Mouse (Mus musculus): ENCODE measurements around the gene Gart. TPM values are rescaled to one million over a fixed set of nuclear protein-coding genes. Genes with fewer than 3 reads are reported as not detected.

The Gart gene
- polyA plus RNA-seq, 1 experiment from 2014 or later = 58.6 TPM

GRCm38 (mm10) chr16:91605156-91605555 is 41.6 kb downstream of the Gart start:
- Histone ChIP-seq H3K27me3 (replicated peaks; ENCODE audit: control insufficient read depth, insufficient read depth, low read length) (no peaks in the 10 kb centered on the region), H3K9ac (ENCODE audit: low read depth, low read length) (no peak overlapping the region), H3K4me1 (ENCODE audit: control insufficient read depth, insufficient read depth, low read depth, low read length) (no peaks in the 10 kb centered on the region), H3K4me2 (ENCODE audit: low read length) (no peak overlapping the region), H3K9me3 (ENCODE audit: control insufficient read depth, low read length) (no peaks in the 10 kb centered on the region), H3K36me3 (ENCODE audit: control insufficient read depth, insufficient read depth, low read length) (no peaks in the 10 kb centered on the region), H3K27ac (ENCODE audit: low read depth, low read length) (no peak overlapping the region), H3K4me3 (ENCODE audit: low read length) (no peak overlapping the region)
- ATAC-seq = no peak
- WGBS = 74% methylated on average over 6 of the region's 6 CpGs

- ATAC-seq = no peak
- Histone ChIP-seq H3K9me3 (ENCODE audit: control insufficient read depth, low read length) (no peaks in the 10 kb centered on the region), H3K4me3 (ENCODE audit: low read length) (no peak overlapping the region), H3K4me2 (ENCODE audit: low read length) (no peak overlapping the region), H3K27ac (ENCODE audit: low read depth, low read length) (no peak overlapping the region), H3K36me3 (ENCODE audit: control insufficient read depth, insufficient read depth, low read length) (no peaks in the 10 kb centered on the region), H3K4me1 (ENCODE audit: control insufficient read depth, insufficient read depth, low read depth, low read length) (peaks cover under 1% of the 10 kb centered on the region), H3K27me3 (replicated peaks; ENCODE audit: control insufficient read depth, insufficient read depth, low read length) (peaks cover 2% of the 10 kb centered on the region), H3K9ac (ENCODE audit: low read depth, low read length) (no peak overlapping the region)
- 74% methylated on average over 9 of the region's 9 CpGs for WGBS
Observed at GRCm38 (mm10) chr16:91601693-91602092, 45.1 kb downstream of the Gart start.

GRCm38 (mm10) chr16:91601081-91601480 is 45.7 kb downstream of the Gart start:
- H3K36me3 ChIP-seq (ENCODE audit: control insufficient read depth, insufficient read depth, low read length) = no peaks in the 10 kb centered on the region
- H3K4me1 ChIP-seq (ENCODE audit: control insufficient read depth, insufficient read depth, low read depth, low read length) = peaks cover 5% of the 10 kb centered on the region
- WGBS = 76% methylated on average over 4 of the region's 4 CpGs
- no peak overlapping the region for H3K4me3 ChIP-seq (ENCODE audit: low read length)
- no peak overlapping the region for H3K27ac ChIP-seq (ENCODE audit: low read depth, low read length)
- H3K4me2 ChIP-seq (ENCODE audit: low read length) = no peak overlapping the region
- H3K27me3 ChIP-seq (replicated peaks; ENCODE audit: control insufficient read depth, insufficient read depth, low read length) = peaks cover 2% of the 10 kb centered on the region
- H3K9ac ChIP-seq (ENCODE audit: low read depth, low read length) = no peak overlapping the region
- no peak for ATAC-seq
- no peaks in the 10 kb centered on the region for H3K9me3 ChIP-seq (ENCODE audit: control insufficient read depth, low read length)

GRCm38 (mm10) chr16:91599242-91599641 is 47.5 kb downstream of the Gart start:
- Histone ChIP-seq H3K36me3 (ENCODE audit: control insufficient read depth, insufficient read depth, low read length) (no peaks in the 10 kb centered on the region), H3K4me2 (ENCODE audit: low read length) (no peak overlapping the region), H3K27me3 (replicated peaks; ENCODE audit: control insufficient read depth, insufficient read depth, low read length) (peaks cover 2% of the 10 kb centered on the region), H3K27ac (ENCODE audit: low read depth, low read length) (no peak overlapping the region), H3K9me3 (ENCODE audit: control insufficient read depth, low read length) (no peaks in the 10 kb centered on the region), H3K9ac (ENCODE audit: low read depth, low read length) (no peak overlapping the region), H3K4me1 (ENCODE audit: control insufficient read depth, insufficient read depth, low read depth, low read length) (peaks cover 10% of the 10 kb centered on the region), H3K4me3 (ENCODE audit: low read length) (no peak overlapping the region)
- ATAC-seq = no peak

- Histone ChIP-seq H3K4me2 (ENCODE audit: low read length) (peak within 1 kb of the TSS; percentile 97), H3K9me3 (ENCODE audit: control insufficient read depth, low read length) (no peaks in the 10 kb centered on the region), H3K27ac (ENCODE audit: low read depth, low read length) (peak within 1 kb of the TSS; percentile 79), H3K27me3 (replicated peaks; ENCODE audit: control insufficient read depth, insufficient read depth, low read length) (peaks cover 2% of the 10 kb centered on the region), H3K9ac (ENCODE audit: low read depth, low read length) (peak within 1 kb of the TSS; percentile 89), H3K4me3 (ENCODE audit: low read length) (peak within 1 kb of the TSS; percentile 91), H3K4me1 (ENCODE audit: control insufficient read depth, insufficient read depth, low read depth, low read length) (peaks cover 10% of the 10 kb centered on the region), H3K36me3 (ENCODE audit: control insufficient read depth, insufficient read depth, low read length) (no peaks in the 10 kb centered on the region)
- WGBS = under 1% methylated on average over 32 of the region's 34 CpGs
- peak; percentile 99 for ATAC-seq
Observed at GRCm38 (mm10) chr16:91597672-91598010, 49.1 kb downstream of the Gart start, which contains the start of gene Tmem50b. Gene Tmem50b, minus strand, starts transcription at chr16:91597800.

- Histone ChIP-seq H3K4me1 (ENCODE audit: control insufficient read depth, insufficient read depth, low read depth, low read length) (peaks cover 10% of the 10 kb centered on the region), H3K36me3 (ENCODE audit: control insufficient read depth, insufficient read depth, low read length) (no peaks in the 10 kb centered on the region), H3K4me3 (ENCODE audit: low read length) (peak overlapping the region; percentile 91), H3K27me3 (replicated peaks; ENCODE audit: control insufficient read depth, insufficient read depth, low read length) (peaks cover 2% of the 10 kb centered on the region), H3K4me2 (ENCODE audit: low read length) (peak overlapping the region; percentile 97), H3K9me3 (ENCODE audit: control insufficient read depth, low read length) (no peaks in the 10 kb centered on the region), H3K9ac (ENCODE audit: low read depth, low read length) (peak overlapping the region; percentile 89), H3K27ac (ENCODE audit: low read depth, low read length) (peak overlapping the region; percentile 79)
- ATAC-seq = peak; percentile 75
- WGBS = under 1% methylated on average over 54 of the region's 75 CpGs
Observed at GRCm38 (mm10) chr16:91596779-91597671, 49.7 kb downstream of the Gart start.

- Histone ChIP-seq H3K4me1 (ENCODE audit: control insufficient read depth, insufficient read depth, low read depth, low read length) (peaks cover 10% of the 10 kb centered on the region), H3K9ac (ENCODE audit: low read depth, low read length) (peak overlapping the region; percentile 89), H3K4me2 (ENCODE audit: low read length) (peak overlapping the region; percentile 97), H3K9me3 (ENCODE audit: control insufficient read depth, low read length) (no peaks in the 10 kb centered on the region), H3K36me3 (ENCODE audit: control insufficient read depth, insufficient read depth, low read length) (no peaks in the 10 kb centered on the region), H3K27me3 (replicated peaks; ENCODE audit: control insufficient read depth, insufficient read depth, low read length) (peaks cover 2% of the 10 kb centered on the region), H3K27ac (ENCODE audit: low read depth, low read length) (no peak overlapping the region), H3K4me3 (ENCODE audit: low read length) (peak overlapping the region; percentile 91)
- ATAC-seq = no peak
- WGBS = 18% methylated on average over 9 of the region's 9 CpGs
Observed at GRCm38 (mm10) chr16:91596397-91596778, 50.4 kb downstream of the Gart start.

GRCm38 (mm10) chr16:91595076-91595475 is 51.7 kb downstream of the Gart start:
- WGBS = 62% methylated on average over 6 of the region's 6 CpGs
- peaks cover 10% of the 10 kb centered on the region for H3K4me1 ChIP-seq (ENCODE audit: control insufficient read depth, insufficient read depth, low read depth, low read length)
- no peak overlapping the region for H3K9ac ChIP-seq (ENCODE audit: low read depth, low read length)
- no peaks in the 10 kb centered on the region for H3K9me3 ChIP-seq (ENCODE audit: control insufficient read depth, low read length)
- no peaks in the 10 kb centered on the region for H3K36me3 ChIP-seq (ENCODE audit: control insufficient read depth, insufficient read depth, low read length)
- no peak overlapping the region for H3K27ac ChIP-seq (ENCODE audit: low read depth, low read length)
- ATAC-seq = no peak; the same call in 1 of the 2 replicates
- no peak overlapping the region for H3K4me3 ChIP-seq (ENCODE audit: low read length)
- no peak overlapping the region for H3K4me2 ChIP-seq (ENCODE audit: low read length)
- H3K27me3 ChIP-seq (replicated peaks; ENCODE audit: control insufficient read depth, insufficient read depth, low read length) = peaks cover 2% of the 10 kb centered on the region

GRCm38 (mm10) chr16:91593262-91593661 is 53.5 kb downstream of the Gart start:
- no peaks in the 10 kb centered on the region for H3K9me3 ChIP-seq (ENCODE audit: control insufficient read depth, low read length)
- ATAC-seq = no peak

More at GRCm38 (mm10) chr16:91593262-91593661, 53.5 kb downstream of the Gart start:
- Histone ChIP-seq H3K4me3 (ENCODE audit: low read length) (no peak overlapping the region), H3K9ac (ENCODE audit: low read depth, low read length) (no peak overlapping the region), H3K27me3 (replicated peaks; ENCODE audit: control insufficient read depth, insufficient read depth, low read length) (no peaks in the 10 kb centered on the region), H3K4me1 (ENCODE audit: control insufficient read depth, insufficient read depth, low read depth, low read length) (peaks cover 10% of the 10 kb centered on the region), H3K4me2 (ENCODE audit: low read length) (no peak overlapping the region), H3K27ac (ENCODE audit: low read depth, low read length) (no peak overlapping the region), H3K36me3 (ENCODE audit: control insufficient read depth, insufficient read depth, low read length) (no peaks in the 10 kb centered on the region)
- 88% methylated on average over 3 of the region's 3 CpGs for WGBS

Measured in hindbrain, embryonic 16.5 days (tissue).